Mouse (Mus musculus) lung, adult 18-20 months (tissue): ENCODE data around the gene Kcnk10.
A peak's percentile ranks its signal among the peaks of the same experiment; 100 is the strongest.

Experiments used
- DNase-seq, 2 experiments: peaks; one replicate each; pipeline ENCODE4 v3.0.0; 2022; ENCODE audit warnings: mixed read lengths in 2 of 2

Gene Kcnk10

GRCm38 (mm10) chr12:98571896-98572680 is 6.0 kb downstream of the Kcnk10 start:
- no peak for DNase-seq

- no peak for DNase-seq
Observed at GRCm38 (mm10) chr12:98569380-98569779, 8.7 kb downstream of the Kcnk10 start.

GRCm38 (mm10) chr12:98567877-98568276 is 10.2 kb downstream of the Kcnk10 start:
- DNase-seq, result no peak

GRCm38 (mm10) chr12:98564383-98564782 is 13.7 kb downstream of the Kcnk10 start:
- DNase-seq, result no peak

GRCm38 (mm10) chr12:98563261-98563660 is 14.8 kb downstream of the Kcnk10 start:
- no peak for DNase-seq

GRCm38 (mm10) chr12:98562341-98562977 is 15.7 kb downstream of the Kcnk10 start:
- no peak for DNase-seq

- no peak for DNase-seq
Observed at GRCm38 (mm10) chr12:98560038-98560437, 18.1 kb downstream of the Kcnk10 start.

GRCm38 (mm10) chr12:98557013-98557677 is 21.0 kb downstream of the Kcnk10 start:
- DNase-seq, result no peak

GRCm38 (mm10) chr12:98549981-98550380 is 28.1 kb downstream of the Kcnk10 start:
- DNase-seq, result no peak

- DNase-seq, result no peak
Observed at GRCm38 (mm10) chr12:98548141-98548540, 30.0 kb downstream of the Kcnk10 start.

- no peak for DNase-seq
Observed at GRCm38 (mm10) chr12:98545875-98546274, 32.2 kb downstream of the Kcnk10 start.

GRCm38 (mm10) chr12:98545251-98545560 is 32.9 kb downstream of the Kcnk10 start:
- DNase-seq, result no peak

GRCm38 (mm10) chr12:98544545-98545250 is 33.4 kb downstream of the Kcnk10 start:
- DNase-seq, result no peak

- peak; percentile 21 to 38 for DNase-seq
Observed at GRCm38 (mm10) chr12:98536760-98537159, 41.4 kb downstream of the Kcnk10 start.

- no peak for DNase-seq
Observed at GRCm38 (mm10) chr12:98536036-98536435, 42.1 kb downstream of the Kcnk10 start.

GRCm38 (mm10) chr12:98535494-98535901 is 42.6 kb downstream of the Kcnk10 start:
- no peak for DNase-seq

GRCm38 (mm10) chr12:98528635-98529034 is 49.5 kb downstream of the Kcnk10 start:
- no peak for DNase-seq

- DNase-seq, result no peak
Observed at GRCm38 (mm10) chr12:98525361-98525760, 52.7 kb downstream of the Kcnk10 start.

- DNase-seq, result no peak
Observed at GRCm38 (mm10) chr12:98524331-98525311, 53.5 kb downstream of the Kcnk10 start.

- DNase-seq, result no peak
Observed at GRCm38 (mm10) chr12:98521311-98521710, 56.8 kb downstream of the Kcnk10 start.

GRCm38 (mm10) chr12:98520568-98520931 is 57.6 kb downstream of the Kcnk10 start:
- no peak for DNase-seq
